In the genomic region with DNA sequence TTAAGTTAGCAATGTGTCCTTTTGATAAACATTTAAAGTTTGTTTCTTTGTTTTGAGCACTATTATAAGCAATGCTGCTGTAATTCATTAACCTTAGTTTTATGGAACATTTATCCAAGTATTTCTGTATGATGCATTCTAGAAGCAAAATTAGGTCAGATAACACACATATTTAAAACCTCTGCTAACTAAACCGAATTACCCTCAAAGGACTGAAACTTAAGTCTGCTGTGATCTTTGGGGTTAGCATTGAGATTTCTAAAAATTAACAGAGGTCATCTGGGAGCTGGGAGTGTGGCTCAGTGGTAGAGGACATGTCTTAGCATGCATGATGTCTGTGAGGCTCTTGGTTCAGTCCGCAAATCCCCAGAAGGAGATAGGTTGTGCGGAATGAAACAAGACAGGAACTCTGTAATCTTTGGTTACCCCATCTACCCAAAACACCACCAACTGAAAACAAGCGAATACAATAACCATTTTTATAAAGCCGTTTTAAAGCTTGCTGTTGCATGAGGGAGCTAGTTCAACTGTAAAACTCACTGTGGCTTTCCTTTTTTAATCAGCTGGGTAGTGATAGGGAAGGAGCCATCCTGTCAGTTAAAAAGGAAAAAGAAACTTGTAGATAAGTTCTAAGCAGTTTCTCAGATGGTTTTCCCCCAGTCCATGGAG, we compare ENCODE assay signal across 14 mouse cellular contexts.
"Had no signal": no experiment of that assay in that cellular context is flagged by ENCODE, and none has a peak within 500 bp of the region (broad histone marks: within the 10 kb centered on the region; RNA-seq: fewer than 3 reads in every experiment).

No protein-coding gene starts in this region.

- H3K9ac ChIP-seq: limb, embryonic 13.5 days; liver, embryonic 15.5 days; midbrain, embryonic 13.5 days had no signal

- H3K27me3 ChIP-seq: limb, embryonic 13.5 days; liver, embryonic 15.5 days; midbrain, embryonic 13.5 days had no signal

- H3K9me3 ChIP-seq: limb, embryonic 10.5 days; limb, embryonic 13.5 days; liver, embryonic 15.5 days; midbrain, embryonic 13.5 days had no signal

- H3K4me2 ChIP-seq: limb, embryonic 13.5 days; liver, embryonic 15.5 days; midbrain, embryonic 13.5 days had no signal

- DNase-seq: kidney, adult 2 months; kidney, postnatal 25 days; lung, adult 2 months; lung, postnatal 14 days; lung, postnatal 4 days; thymus, adult 18-20 months; thymus, postnatal 36 days had no signal

- ATAC-seq: intestine, postnatal 0 days; midbrain, embryonic 13.5 days; midbrain, embryonic 16.5 days had no signal

- H3K4me3 ChIP-seq: limb, embryonic 10.5 days; limb, embryonic 13.5 days; liver, embryonic 15.5 days; midbrain, embryonic 13.5 days had no signal

- H3K36me3 ChIP-seq: midbrain, embryonic 13.5 days had no signal

- H3K27ac ChIP-seq: kidney, postnatal 0 days; limb, embryonic 10.5 days; limb, embryonic 13.5 days; liver, embryonic 15.5 days; midbrain, embryonic 13.5 days had no signal

- H3K4me1 ChIP-seq: midbrain, embryonic 13.5 days had no signal
